Mouse (Mus musculus): ENCODE measurements around the gene BC017158. TPM values are rescaled to one million over a fixed set of nuclear protein-coding genes. Genes with fewer than 3 reads are reported as not detected.
"Not testable (repeated sequence)": the region's sequence is repeated elsewhere in the genome, so short reads cannot be mapped to it uniquely, and the experiment has no call there.

BC017158 gene
- total RNA-seq (2021): 10 to 100 TPM; 24.1 to 24.6 TPM

DNA sequence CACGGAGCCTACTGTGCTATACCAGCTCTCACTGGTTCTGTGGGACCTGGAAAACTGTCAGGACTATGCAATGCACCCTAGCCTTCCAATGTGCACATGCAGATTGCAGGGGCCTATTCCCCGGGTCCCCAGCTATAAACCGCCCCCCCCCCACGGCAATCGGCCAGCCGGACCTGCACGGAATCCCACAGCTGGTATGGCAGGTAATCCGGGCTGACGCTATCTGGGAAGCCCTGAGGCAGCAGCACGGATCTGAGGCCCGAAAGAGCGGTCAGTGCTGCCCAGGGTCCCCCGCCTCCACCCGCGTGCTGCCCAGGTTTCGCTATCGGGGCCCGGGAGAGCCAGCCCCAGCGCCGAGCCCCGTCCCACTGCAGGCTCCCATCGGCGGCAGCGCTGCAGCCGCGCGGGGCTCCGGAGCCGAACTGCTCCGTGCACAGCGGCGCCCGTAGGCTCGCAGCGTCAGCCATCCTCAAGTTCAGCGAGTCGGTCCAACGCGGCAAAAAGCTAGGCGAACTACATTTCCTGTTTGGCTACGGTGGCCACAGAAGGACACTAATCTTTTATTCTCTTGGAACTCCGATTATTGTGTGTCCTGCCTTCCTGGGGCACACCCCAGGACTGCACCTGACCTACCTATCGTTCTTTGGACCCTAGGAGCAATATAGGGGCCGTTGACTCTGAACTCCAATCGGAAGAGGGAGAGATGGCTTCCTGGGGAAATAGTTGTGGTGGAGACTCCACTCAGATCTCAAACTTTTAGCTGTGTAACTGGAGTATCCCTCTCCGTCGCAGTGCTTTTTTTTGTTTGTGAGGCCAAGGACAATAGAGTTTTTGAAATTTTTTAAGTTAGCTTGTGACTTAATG, at the start of gene BC017158:
Gene BC017158, minus strand, starts transcription at position 554 of the 864 bp plus-strand sequence.
- DNase-seq (ENCODE audit: extremely low spot score in 1 of 2, low spot score in 1 of 2): peak; percentile 51 to 65

DNA sequence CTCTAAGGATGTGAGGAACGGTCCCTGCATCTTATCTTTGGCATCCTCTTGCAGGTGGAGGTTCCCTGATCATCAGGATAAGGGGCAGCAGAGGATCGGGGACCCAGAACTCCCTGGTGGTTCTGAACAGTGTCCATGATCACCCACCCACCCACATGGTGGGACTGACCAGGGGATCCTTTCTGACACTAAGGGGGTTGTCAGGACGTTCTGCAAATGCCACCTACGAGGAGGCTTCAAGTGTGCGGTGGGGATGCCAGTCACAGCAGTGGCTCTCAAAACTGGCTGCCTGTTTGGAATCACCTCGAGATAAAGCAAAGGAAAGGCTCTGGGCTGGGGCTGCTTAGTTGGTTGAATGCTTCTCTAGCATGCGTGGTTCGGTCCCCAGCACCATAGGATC, 49.0 kb upstream of the BC017158 start:
- no peak for DNase-seq (ENCODE audit: extremely low spot score in 1 of 2, low spot score in 1 of 2)

GRCm38 (mm10) chr7:128346522-128346921, 48.6 kb upstream of the BC017158 start:
- no peak for DNase-seq (ENCODE audit: extremely low spot score in 1 of 2, low spot score in 1 of 2)

DNA sequence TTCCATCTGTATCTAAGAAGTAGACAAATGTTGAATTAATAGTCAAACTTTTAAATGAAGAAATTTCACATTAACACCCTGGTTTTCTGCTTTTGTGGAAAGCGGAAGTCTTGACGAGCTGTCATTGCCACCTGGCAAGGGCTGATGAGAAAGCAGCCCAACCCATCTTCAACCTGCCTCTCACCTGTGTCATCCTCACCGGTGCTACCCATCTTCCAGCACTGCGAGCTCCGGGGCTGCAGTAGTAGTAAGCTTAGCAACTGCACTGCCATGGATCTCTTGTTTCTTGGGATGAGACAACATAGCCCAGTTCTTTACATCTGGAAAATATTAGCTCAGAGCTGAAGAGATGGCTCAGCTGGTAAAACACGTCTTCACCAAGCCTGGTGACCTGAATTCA, 47.7 kb upstream of the BC017158 start:
- no peak for DNase-seq (ENCODE audit: extremely low spot score in 1 of 2, low spot score in 1 of 2)

GRCm38 (mm10) chr7:128344928-128345653, 47.1 kb upstream of the BC017158 start:
- DNase-seq (ENCODE audit: extremely low spot score in 1 of 2, low spot score in 1 of 2): peak; percentile 60 to 69

DNA sequence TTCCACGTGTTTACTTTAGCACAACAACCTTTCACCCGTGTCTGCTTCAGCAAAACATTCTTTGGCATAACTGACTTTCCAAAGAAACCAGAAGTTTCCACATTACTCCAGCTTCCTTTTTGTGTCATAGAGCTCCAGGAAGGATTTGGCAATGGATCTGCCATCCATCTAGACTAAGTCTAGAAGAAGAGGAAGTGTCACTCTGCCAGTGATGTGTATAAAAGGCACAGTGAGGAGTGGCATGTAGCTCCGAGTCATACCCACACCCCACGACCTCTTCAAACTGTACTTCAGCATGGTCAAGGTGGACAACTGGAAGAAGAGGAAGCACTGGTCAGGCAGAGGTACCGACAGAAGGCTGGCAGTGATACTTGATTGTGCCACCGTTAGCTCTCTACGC, 46.5 kb upstream of the BC017158 start:
- DNase-seq (ENCODE audit: extremely low spot score in 1 of 2, low spot score in 1 of 2): no peak

DNA sequence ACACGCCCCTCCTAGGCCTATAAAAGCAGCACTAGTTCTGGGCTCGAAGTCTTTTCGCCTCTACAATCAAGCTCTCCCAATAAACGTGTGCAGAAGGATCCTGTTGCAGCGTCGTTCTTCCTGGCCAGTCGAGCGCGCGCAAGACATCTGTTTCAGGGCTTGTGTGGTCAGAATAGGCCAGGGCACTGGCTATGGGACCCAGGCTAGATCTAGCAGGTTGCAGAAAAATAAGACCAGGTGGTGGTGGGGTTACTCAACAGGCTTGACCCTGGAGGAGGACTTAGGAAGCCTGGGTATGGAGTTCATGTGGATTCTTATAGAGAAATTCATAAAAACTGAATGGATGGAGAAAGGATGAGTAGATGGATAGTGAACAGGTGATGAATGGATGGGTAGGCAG, 44.7 kb upstream of the BC017158 start:
- DNase-seq (ENCODE audit: extremely low spot score in 1 of 2, low spot score in 1 of 2): not testable (repeated sequence)

GRCm38 (mm10) chr7:128340321-128340720, 42.4 kb upstream of the BC017158 start:
- DNase-seq (ENCODE audit: extremely low spot score in 1 of 2, low spot score in 1 of 2): not testable (repeated sequence)

GRCm38 (mm10) chr7:128332896-128333295, 34.9 kb upstream of the BC017158 start:
- no peak for DNase-seq (ENCODE audit: extremely low spot score in 1 of 2, low spot score in 1 of 2)

DNA sequence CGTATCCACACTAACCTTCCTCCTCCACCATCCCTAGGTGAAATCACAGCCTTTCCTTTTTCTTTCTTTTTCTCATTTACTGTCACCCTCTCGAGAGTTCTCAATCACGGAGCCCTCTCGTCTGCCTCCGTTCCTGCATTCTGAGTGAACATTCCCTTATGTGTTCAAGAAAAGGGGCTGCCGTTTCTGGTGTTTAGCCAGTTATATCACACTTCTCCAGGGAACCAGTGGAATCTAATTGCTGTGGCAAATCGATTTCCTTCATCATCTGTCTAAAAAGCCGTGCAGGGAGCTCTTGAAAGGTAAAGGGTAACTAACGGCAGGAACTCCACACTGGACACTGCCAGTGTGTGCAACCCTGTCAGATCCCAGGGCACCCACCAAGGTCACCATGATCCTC, 33.0 kb upstream of the BC017158 start:
- DNase-seq (ENCODE audit: extremely low spot score in 1 of 2, low spot score in 1 of 2): no peak

DNA sequence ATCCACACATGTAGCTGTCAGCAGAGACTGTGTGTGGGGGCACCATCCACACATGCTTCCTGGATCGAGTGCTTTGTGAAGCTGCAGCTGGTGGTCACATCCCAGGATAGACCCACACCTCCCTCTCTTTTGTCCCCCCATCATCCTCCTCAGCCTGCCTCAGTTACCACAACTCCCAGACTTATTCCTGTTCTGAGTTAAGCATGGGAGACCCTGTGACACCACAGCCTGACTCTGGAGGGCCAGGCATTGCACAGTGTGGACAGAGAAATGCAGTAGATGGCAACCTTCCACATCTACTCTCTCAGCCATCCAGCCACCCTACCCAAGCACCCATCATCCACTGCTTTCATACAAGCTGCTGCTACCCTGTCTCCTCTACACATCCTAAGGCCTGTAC, 27.0 kb upstream of the BC017158 start:
- DNase-seq (ENCODE audit: extremely low spot score in 1 of 2, low spot score in 1 of 2): no peak

DNA sequence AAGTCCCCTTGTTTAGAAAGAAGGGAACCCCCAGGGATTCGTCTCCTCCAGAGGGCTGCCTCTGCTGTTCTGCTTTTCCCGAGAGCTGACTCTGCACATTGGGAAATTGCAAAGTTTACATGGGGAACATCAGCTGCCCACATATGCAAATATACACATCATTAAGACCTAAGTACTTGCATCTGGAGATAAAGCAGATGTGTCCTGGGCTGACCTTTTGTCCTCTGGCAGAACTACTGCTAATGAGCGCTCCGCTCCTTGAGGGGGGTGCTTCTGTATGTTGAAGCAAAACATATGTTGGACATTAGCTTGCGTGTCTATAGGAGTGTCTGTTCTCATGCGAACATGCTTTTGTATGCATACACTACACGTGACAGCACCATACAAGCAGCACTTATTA, 23.3 kb upstream of the BC017158 start:
- DNase-seq (ENCODE audit: extremely low spot score in 1 of 2, low spot score in 1 of 2): no peak

- no peak for DNase-seq (ENCODE audit: extremely low spot score in 1 of 2, low spot score in 1 of 2)
Measured at GRCm38 (mm10) chr7:128320219-128320816, 22.3 kb upstream of the BC017158 start.

DNA sequence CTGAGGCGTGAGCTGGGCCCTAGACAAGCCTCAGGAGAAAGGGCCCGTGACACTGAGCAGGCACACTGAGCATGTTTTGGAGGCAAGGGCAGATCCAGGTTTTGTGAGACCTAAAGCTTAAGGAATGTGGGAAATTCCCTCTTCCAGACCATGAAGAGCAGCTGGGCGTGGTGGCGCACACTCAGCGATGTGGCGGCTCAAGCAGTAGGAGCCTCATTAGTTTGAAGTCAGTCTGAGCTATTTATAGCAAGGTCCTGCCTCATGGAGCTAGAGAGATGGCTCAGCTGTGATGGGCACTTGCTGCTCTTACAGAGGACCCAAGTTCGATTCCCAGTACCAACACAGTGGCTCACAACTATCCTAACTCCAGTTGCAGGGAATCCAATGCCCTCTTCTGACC, 21.2 kb upstream of the BC017158 start:
- no peak for DNase-seq (ENCODE audit: extremely low spot score in 1 of 2, low spot score in 1 of 2)

DNA sequence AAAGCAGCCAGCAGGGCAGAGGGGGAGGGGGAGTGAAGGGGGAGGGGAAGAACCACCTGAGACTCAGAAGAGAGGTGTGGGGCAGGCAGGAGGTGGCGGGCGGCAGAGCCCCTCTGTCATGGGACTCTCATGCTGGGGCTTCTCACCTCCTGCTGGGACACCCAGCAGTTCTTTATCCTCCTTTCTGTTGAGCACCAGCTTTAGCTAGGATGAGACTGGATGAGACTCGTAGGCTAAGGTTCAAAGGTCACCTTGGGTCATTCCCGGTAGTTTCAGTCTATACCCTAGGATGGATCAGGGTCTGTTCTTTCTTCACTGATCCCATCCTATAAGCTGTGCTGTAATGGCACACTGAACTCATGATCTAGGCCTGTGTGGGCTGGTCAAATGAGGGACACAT, 19.0 kb upstream of the BC017158 start:
- no peak for DNase-seq (ENCODE audit: extremely low spot score in 1 of 2, low spot score in 1 of 2)

DNA sequence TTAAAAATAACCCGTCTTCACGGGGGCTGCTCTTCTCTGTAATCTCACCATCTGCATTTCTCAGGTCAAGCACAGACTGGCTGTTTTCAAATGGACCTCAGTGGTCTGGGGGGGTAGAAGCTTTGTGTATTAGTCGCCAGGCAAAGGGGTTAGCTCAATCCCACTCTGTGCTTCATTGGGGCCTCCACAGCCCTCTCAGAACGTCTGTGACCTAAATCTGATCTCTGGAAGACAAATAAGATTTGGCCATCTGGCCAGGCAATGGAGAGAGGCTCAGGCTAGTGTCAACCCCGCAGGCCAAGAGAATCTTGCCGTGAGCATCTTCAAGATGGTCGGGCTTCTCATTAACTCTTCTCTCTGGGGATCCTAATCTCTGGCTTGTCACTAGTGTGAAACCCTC, 16.5 kb upstream of the BC017158 start:
- no peak for DNase-seq (ENCODE audit: extremely low spot score in 1 of 2, low spot score in 1 of 2)

GRCm38 (mm10) chr7:128313601-128314000, 15.6 kb upstream of the BC017158 start:
- no peak for DNase-seq (ENCODE audit: extremely low spot score in 1 of 2, low spot score in 1 of 2)

- DNase-seq (ENCODE audit: extremely low spot score in 1 of 2, low spot score in 1 of 2): no peak
Measured at GRCm38 (mm10) chr7:128312375-128313059, 14.5 kb upstream of the BC017158 start.

GRCm38 (mm10) chr7:128311811-128312210, 13.8 kb upstream of the BC017158 start:
- no peak for DNase-seq (ENCODE audit: extremely low spot score in 1 of 2, low spot score in 1 of 2)

DNA sequence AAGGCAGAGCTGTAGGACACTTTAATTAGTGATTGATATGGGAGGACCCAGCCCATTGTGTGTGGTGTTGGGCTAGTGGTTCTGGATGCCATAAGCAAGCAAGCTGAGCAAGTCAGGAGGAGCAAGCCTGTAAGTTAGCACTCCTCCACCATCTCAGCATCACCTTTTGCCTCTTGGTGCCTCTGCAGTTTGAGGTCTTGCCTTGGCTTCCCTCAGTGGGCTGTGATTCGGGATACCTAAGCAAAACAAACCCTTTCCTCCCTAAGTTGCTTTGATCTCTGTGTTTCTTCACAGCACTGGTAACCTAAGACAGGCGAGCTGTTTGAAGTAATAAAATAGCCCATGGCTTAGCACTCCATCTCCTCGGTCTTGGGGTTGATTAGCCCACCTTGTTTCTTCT, 13.3 kb upstream of the BC017158 start:
- DNase-seq (ENCODE audit: extremely low spot score in 1 of 2, low spot score in 1 of 2): no peak

- DNase-seq (ENCODE audit: extremely low spot score in 1 of 2, low spot score in 1 of 2): no peak
Measured at GRCm38 (mm10) chr7:128310229-128310688, 12.3 kb upstream of the BC017158 start.
